Mouse (Mus musculus): ENCODE results near the gene Zfp568. TPM values are rescaled to one million over a fixed set of nuclear protein-coding genes. Genes with fewer than 3 reads are reported as not detected.

Gene Zfp568
- 17.2 and 20.2 TPM in 2 replicates for polyA plus RNA-seq (2015; fragmentation: Nextera tagmentation; extraction: Ambion mirVana)

DNA sequence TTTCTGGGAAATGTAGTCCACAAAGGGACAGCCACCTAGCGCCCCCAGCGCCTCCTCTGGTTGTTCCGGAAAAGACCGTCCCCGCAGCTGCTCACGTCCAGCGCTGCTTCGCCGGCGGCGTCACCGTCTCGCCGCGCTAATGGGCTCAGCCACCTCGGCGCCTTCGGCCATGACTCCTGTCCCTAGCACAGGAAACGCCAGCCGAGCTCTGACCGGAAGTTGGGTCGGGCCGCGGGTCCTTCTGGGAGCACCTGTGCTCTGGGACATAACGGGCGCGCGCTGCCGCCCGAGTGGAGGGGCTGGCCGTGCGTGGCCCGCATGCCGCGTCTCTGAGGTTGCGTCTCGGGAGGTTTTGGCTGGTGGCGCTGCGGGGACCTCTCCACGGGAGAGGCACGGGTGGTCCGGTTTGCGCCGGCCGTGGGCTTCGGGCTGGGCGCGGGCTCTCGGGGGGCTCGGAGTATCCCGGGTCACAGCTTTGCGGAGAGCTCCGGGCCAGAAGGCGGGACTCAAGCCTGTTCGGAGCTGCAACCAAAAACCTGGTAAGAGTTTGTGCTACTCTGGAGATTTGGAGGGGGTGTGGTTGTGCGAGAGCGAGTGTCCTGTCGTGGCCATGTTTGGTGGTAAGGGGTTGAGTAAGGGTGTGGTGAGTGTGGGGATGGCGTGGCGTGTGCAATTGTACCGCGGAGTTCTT lies at the start of gene Zfp568:
Zfp568 (plus strand) TSS at position 266 of the 691 bp plus-strand sequence.
- peak; percentile 95 for ATAC-seq (ENCODE audit: extremely low read depth, insufficient number of reproducible peaks, low FRiP score, low TSS enrichment)
- under 1% methylated on average over 62 of the region's 62 CpGs for WGBS
- H3K4me3 ChIP-seq = peak within 1 kb of the TSS; percentile 92

DNA sequence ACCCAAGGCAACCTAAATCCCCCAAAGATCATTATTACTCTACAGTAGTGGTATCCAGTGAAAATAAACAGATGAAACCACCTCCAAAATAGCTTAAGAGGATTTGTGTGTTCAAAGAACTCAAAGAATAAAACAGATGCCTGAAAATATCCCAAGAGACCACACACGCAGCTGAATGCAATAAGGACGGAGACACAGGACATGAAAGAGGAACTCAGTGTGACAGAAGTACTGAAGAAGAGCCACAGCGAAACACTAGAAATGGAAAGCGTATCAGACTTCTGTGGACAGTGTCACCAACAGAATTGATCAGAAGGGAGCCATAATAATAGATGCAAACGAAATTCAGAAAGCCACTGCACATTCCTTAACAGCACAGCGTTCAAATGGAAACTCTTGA lies 44.9 kb upstream of the Zfp568 start:
- Histone ChIP-seq H3K36me3 (peaks cover 81% of the 10 kb centered on the region), H3K9me3 (no peaks in the 10 kb centered on the region), H3K4me1 (peaks cover 10% of the 10 kb centered on the region), H3K27me3 (replicated peaks) (no peaks in the 10 kb centered on the region), H3K4me3 (no peak overlapping the region), H3K4me2 (no peak overlapping the region), H3K9ac (no peak overlapping the region), H3K27ac (replicated peaks) (no peak overlapping the region)
- ATAC-seq (ENCODE audit: extremely low read depth, insufficient number of reproducible peaks, low FRiP score, low TSS enrichment) = no peak
- 87% methylated on average over 6 of the region's 6 CpGs for WGBS

More for the DNA sequence above, at the start of gene Zfp568:
- peaks cover 38% of the 10 kb centered on the region for H3K36me3 ChIP-seq
- H3K4me2 ChIP-seq = peak within 1 kb of the TSS; percentile 83
- H3K4me1 ChIP-seq = peaks cover 57% of the 10 kb centered on the region
- no peaks in the 10 kb centered on the region for H3K27me3 ChIP-seq (replicated peaks)
- H3K9me3 ChIP-seq = no peaks in the 10 kb centered on the region
- H3K9ac ChIP-seq = peak within 1 kb of the TSS; percentile 97
- H3K27ac ChIP-seq (replicated peaks) = peak within 1 kb of the TSS; percentile 100

DNA sequence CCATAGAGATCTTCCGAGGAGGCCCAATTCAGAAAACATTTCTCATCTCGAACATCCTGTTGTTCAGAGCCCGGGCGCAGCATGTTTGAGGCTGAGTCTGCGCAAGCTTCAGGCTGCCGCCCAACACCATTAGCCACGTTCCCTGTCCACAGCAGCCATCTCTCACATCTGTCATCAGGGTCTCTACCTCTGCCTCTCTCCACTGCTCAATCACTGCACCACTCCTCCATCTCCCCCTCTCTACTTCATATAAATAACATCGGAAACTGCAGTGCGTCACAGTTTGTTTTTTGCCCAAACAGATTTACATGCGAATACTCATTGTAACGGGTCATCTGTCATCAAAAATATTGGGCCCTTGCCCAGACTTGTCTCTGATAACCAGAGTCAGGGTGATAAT lies 42.7 kb upstream of the Zfp568 start:
- no peaks in the 10 kb centered on the region for H3K9me3 ChIP-seq
- H3K27me3 ChIP-seq (replicated peaks) = no peaks in the 10 kb centered on the region
- H3K4me3 ChIP-seq = no peak overlapping the region
- H3K4me2 ChIP-seq = no peak overlapping the region
- no peak overlapping the region; the same call in 1 of the 2 replicates for H3K27ac ChIP-seq (replicated peaks)
- WGBS = 68% methylated on average over 11 of the region's 11 CpGs
- peaks cover 10% of the 10 kb centered on the region for H3K4me1 ChIP-seq
- H3K9ac ChIP-seq = no peak overlapping the region
- peaks cover 68% of the 10 kb centered on the region for H3K36me3 ChIP-seq
- ATAC-seq (ENCODE audit: extremely low read depth, insufficient number of reproducible peaks, low FRiP score, low TSS enrichment) = no peak

DNA sequence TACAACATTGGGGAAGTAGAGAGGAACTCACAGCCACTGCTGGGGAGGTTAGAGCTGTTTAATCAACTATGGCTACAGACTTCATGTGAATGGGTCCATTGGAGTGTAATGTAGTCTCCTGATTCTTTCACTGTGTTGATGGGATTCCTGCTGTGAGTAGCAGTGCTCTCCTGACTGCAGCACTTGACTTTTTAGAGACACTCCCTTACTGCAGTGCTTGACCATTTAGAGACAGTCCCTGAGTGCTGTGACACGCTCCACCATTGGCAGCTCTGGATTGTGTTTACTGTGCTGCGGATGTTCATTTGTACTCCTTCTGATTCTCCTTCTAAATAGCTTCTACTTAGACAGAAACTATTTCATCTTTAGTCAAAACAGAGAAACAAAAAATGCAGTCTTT lies 41.0 kb upstream of the Zfp568 start:
- WGBS = 50% methylated on average over 2 of the region's 2 CpGs
- Histone ChIP-seq H3K9ac (no peak overlapping the region), H3K36me3 (peaks cover 60% of the 10 kb centered on the region), H3K9me3 (no peaks in the 10 kb centered on the region), H3K27me3 (replicated peaks) (no peaks in the 10 kb centered on the region), H3K4me2 (no peak overlapping the region), H3K4me1 (peaks cover 10% of the 10 kb centered on the region), H3K27ac (replicated peaks) (no peak overlapping the region), H3K4me3 (no peak overlapping the region)
- no peak for ATAC-seq (ENCODE audit: extremely low read depth, insufficient number of reproducible peaks, low FRiP score, low TSS enrichment)

DNA sequence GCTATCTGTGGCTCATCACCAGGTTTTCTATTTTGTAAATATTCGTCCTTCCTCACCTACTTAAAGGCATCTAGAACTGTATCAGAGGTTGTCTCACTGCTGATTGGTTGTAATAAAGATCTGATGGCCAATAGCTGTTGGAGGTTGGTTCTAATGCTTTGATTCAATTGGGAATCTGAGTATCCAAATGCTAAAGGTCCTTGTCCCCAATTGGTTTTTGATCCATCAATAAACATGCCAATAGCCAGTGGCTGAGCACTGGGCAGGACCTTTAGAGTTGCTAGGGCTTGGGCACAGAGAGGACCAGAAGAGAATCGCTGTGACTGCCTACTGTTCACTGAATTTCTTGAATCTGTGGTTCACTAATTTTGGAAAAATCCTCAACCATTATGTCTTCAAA lies 40.0 kb upstream of the Zfp568 start:
- no peaks in the 10 kb centered on the region for H3K9me3 ChIP-seq
- no peak overlapping the region for H3K27ac ChIP-seq (replicated peaks)
- ATAC-seq (ENCODE audit: extremely low read depth, insufficient number of reproducible peaks, low FRiP score, low TSS enrichment) = no peak
- H3K4me1 ChIP-seq = peaks cover 10% of the 10 kb centered on the region
- no peak overlapping the region for H3K4me2 ChIP-seq
- H3K9ac ChIP-seq = no peak overlapping the region
- H3K36me3 ChIP-seq = peaks cover 64% of the 10 kb centered on the region
- H3K4me3 ChIP-seq = no peak overlapping the region
- WGBS = 67% methylated on average over 2 of the region's 2 CpGs
- H3K27me3 ChIP-seq (replicated peaks) = no peaks in the 10 kb centered on the region

DNA sequence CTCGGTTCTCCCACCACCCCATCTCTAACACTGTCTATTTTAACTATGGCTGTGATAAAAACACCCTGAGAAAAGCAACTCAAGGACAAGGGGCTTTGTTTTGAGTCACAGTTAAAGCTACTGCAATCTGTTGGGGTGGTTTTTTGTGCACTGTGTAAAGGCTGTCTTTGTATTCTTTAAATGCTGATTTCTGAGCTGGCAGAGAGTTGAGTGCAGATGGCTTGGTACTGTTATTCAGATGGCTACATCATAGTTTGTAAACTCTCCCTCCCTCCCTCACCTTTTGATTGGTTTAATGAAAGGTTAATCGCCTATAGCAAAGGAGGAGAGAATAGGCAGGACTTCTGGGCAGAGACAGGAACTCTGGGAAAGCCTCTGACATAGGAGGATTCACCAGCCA lies 39.6 kb upstream of the Zfp568 start:
- Histone ChIP-seq H3K36me3 (peaks cover 67% of the 10 kb centered on the region), H3K27ac (replicated peaks) (no peak overlapping the region), H3K4me1 (peaks cover 10% of the 10 kb centered on the region), H3K9me3 (no peaks in the 10 kb centered on the region), H3K4me2 (no peak overlapping the region), H3K4me3 (no peak overlapping the region), H3K27me3 (replicated peaks) (no peaks in the 10 kb centered on the region), H3K9ac (no peak overlapping the region)
- WGBS = 68% methylated on average over 2 of the region's 2 CpGs
- ATAC-seq (ENCODE audit: extremely low read depth, insufficient number of reproducible peaks, low FRiP score, low TSS enrichment) = no peak

DNA sequence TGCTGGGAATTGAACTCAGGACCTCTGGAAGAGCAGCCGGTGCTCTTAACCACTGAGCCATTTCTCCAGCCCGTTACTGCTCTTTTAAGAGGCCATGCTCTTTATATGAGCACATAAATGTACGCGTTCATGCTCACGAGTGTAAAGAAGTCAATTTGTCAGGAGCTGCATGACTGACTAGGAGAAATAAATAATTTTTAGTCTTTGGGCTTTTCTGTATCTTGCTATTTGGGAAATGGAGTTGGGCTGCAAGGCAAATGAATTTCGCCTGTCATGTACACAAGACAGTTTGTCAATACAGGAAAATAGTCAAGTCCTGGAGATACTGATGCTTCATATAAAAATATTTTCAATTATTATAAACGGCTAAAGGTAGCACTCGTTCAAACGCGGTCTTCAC lies 30.7 kb upstream of the Zfp568 start:
- ATAC-seq (ENCODE audit: extremely low read depth, insufficient number of reproducible peaks, low FRiP score, low TSS enrichment) = no peak
- no peaks in the 10 kb centered on the region for H3K27me3 ChIP-seq (replicated peaks)
- 49% methylated on average over 10 of the region's 10 CpGs for WGBS
- H3K4me3 ChIP-seq = peak overlapping the region; percentile 76
- H3K36me3 ChIP-seq = peaks cover 33% of the 10 kb centered on the region
- H3K9me3 ChIP-seq = 0 out of 2 replicates have a peak, but pooled peaks cover 4% of the 10 kb centered on the region
- peak overlapping the region; percentile 95 for H3K27ac ChIP-seq (replicated peaks)
- H3K4me1 ChIP-seq = peaks cover 5% of the 10 kb centered on the region; the same call in 1 of the 2 replicates
- peak overlapping the region; percentile 69 for H3K4me2 ChIP-seq
- peak overlapping the region; percentile 93 for H3K9ac ChIP-seq

DNA sequence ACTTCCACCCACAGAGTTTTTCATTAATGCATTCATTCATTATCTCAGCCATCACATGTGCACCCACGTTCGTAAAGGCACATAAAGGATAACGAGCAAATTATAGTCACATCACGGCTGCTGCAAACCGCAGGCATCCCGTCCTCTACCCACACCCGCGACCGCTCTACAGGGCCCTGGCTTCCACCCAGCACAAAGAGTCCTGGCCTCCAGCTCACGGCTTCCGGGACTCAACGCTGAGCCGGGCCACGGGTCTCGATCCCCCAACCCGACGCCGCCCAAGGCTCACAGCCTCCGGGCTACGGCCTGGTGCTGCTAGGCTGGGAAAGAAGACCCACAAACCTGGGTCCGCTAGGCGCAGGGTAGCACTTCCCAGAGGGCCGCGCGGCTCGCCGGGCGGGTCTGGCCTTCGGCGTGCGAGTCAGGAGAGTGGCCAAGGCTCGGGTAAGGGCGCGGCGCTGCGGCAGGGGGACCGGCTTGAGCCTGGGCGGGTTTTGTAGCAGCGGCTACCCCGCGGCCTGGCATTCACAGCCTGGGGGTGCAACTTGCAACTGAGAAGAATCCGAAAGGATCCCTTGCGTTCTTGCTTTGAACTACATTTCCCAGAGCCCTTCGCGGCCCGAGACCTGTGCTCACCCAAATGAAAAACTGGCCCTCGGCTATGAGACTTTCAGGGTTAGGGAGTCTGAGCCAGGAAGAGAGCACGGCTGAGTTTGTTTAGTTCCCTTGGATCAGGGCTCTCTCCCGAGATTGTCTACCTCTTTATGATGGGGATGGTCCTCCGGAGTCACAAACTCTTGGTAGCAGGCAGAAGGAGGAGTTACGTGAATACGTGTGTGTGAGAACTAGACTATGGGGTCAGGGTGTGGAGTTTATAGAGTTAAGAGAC lies 30.0 kb upstream of the Zfp568 start, which contains the start of gene Zfp74:
Zfp74 (minus strand) TSS at position 577 of the 889 bp plus-strand sequence.
- Histone ChIP-seq H3K9ac (peak within 1 kb of the TSS; percentile 93), H3K36me3 (peaks cover 28% of the 10 kb centered on the region), H3K27ac (replicated peaks) (peak within 1 kb of the TSS; percentile 95), H3K4me3 (peak within 1 kb of the TSS; percentile 76), H3K4me1 (peaks cover 5% of the 10 kb centered on the region; the same call in 1 of the 2 replicates), H3K4me2 (peak within 1 kb of the TSS; percentile 69), H3K27me3 (replicated peaks) (no peaks in the 10 kb centered on the region), H3K9me3 (0 out of 2 replicates have a peak, but pooled peaks cover 4% of the 10 kb centered on the region)
- 1% methylated on average over 52 of the region's 52 CpGs for WGBS
- ATAC-seq (ENCODE audit: extremely low read depth, insufficient number of reproducible peaks, low FRiP score, low TSS enrichment) = peak; percentile 78

DNA sequence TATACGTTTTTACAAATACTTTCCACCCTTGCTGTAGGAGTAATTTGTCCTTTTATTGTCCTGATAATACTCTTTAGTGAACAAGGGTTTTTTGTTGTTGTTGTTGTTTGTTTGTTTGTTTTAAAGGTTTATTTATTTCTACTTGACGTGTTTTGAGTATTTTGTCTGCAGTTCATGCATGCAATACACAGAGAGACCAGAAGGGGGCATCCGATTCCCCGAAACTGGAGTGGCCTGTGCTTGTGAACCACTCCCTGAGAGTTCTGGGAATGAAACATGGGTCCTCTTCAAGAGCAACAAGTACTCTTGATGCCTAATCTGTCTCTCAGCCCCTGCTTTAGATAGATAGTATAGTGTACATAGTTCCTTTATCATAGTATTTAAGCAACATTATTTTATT lies 29.0 kb upstream of the Zfp568 start:
- Histone ChIP-seq H3K27ac (replicated peaks) (no peak overlapping the region), H3K4me1 (peaks cover 5% of the 10 kb centered on the region; the same call in 1 of the 2 replicates), H3K9ac (no peak overlapping the region), H3K27me3 (replicated peaks) (no peaks in the 10 kb centered on the region), H3K9me3 (0 out of 2 replicates have a peak, but pooled peaks cover 4% of the 10 kb centered on the region), H3K36me3 (peaks cover 19% of the 10 kb centered on the region), H3K4me2 (peak overlapping the region; percentile 69), H3K4me3 (peak overlapping the region; percentile 76; the same call in 1 of the 2 replicates)
- 23% methylated on average over 4 of the region's 4 CpGs for WGBS
- no peak for ATAC-seq (ENCODE audit: extremely low read depth, insufficient number of reproducible peaks, low FRiP score, low TSS enrichment)

DNA sequence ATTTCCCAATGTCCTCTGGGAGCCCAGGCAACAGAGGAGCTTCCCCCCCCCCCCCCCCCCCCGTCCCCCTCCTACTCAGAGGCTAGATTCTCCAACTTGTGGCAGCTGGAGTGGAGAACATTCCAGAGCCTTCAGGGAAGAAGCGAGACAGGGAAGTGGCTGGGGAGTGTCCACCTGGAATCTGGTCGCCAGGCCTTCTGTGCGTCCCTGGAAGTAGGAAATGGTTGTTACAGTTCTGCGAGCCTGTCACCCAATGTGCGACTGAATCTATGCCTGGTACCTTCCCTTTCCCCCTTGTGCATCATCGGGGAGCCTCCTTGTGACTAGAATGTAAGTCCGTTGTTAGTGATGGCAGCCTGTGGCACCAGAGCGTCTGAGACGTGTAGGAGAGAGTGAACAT lies 27.5 kb upstream of the Zfp568 start:
- H3K4me3 ChIP-seq = peak overlapping the region; percentile 40
- peak overlapping the region; percentile 57 for H3K4me2 ChIP-seq
- H3K9me3 ChIP-seq = 0 out of 2 replicates have a peak, but pooled peaks cover 4% of the 10 kb centered on the region
- H3K4me1 ChIP-seq = peaks cover 5% of the 10 kb centered on the region; the same call in 1 of the 2 replicates
- H3K9ac ChIP-seq = peak overlapping the region; percentile 69
- H3K36me3 ChIP-seq = peaks cover 4% of the 10 kb centered on the region
- H3K27ac ChIP-seq (replicated peaks) = peak overlapping the region; percentile 21; the same call in 1 of the 2 replicates
- WGBS = 44% methylated on average over 9 of the region's 10 CpGs
- no peak for ATAC-seq (ENCODE audit: extremely low read depth, insufficient number of reproducible peaks, low FRiP score, low TSS enrichment)
- no peaks in the 10 kb centered on the region for H3K27me3 ChIP-seq (replicated peaks)

DNA sequence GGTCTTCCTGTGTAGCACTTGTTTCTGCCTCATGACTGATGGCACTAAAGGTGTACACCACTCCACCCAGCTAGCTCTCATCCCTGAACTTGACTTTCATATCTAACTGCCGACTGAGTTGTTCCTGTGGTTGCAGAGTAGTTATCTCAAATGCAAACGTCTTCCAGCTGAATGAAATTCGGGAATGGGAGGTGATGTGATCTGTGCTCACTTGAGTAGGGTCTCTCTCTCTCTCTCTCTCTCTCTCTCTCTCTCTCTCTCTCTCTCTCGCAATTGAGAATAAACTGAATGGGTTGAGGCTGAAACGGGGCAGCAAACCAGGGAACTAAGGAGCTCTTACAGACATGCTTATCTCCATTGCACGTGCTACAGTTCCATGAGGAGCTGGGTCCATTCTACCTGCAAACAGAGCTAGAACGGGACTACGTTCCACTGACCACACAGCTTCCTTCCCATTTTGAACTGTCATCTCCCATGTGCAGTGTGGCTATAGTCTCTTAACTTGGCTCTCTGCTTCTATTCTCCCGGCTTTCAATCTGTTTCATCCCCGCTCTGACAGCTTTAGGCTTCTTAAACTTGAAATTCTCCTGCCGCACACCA lies 25.5 kb upstream of the Zfp568 start:
- no peak overlapping the region for H3K4me2 ChIP-seq
- 74% methylated on average over 11 of the region's 11 CpGs for WGBS
- no peaks in the 10 kb centered on the region for H3K27me3 ChIP-seq (replicated peaks)
- ATAC-seq (ENCODE audit: extremely low read depth, insufficient number of reproducible peaks, low FRiP score, low TSS enrichment) = no peak
- H3K4me3 ChIP-seq = no peak overlapping the region
- H3K9ac ChIP-seq = no peak overlapping the region
- H3K36me3 ChIP-seq = peaks cover 10% of the 10 kb centered on the region; the same call in 1 of the 2 replicates
- H3K27ac ChIP-seq (replicated peaks) = no peak overlapping the region
- peaks cover 9% of the 10 kb centered on the region; the same call in 1 of the 2 replicates for H3K9me3 ChIP-seq
- peaks cover 2% of the 10 kb centered on the region; the same call in 1 of the 2 replicates for H3K4me1 ChIP-seq

All from heart, embryonic 13.5 days (tissue).